Mouse (Mus musculus) heart, embryonic 11.5 days (tissue): ENCODE results near the gene Mamstr. TPM values are rescaled to one million over a fixed set of nuclear protein-coding genes. Genes with fewer than 3 reads are reported as not detected.

ENCODE experiments used
- ATAC-seq: fragments of 200-750 bp; cut with Nextera tagmentation; replicated peaks from 2 replicates; pipeline ENCODE4 v1.8.0; 2017; ENCODE audit warnings: moderate library complexity; ENCODE audit not compliant: insufficient number of reproducible peaks, low FRiP score, low TSS enrichment
- H3K27ac ChIP-seq: fragments of 300-500 bp; sonication (generic); 2 replicates; pipeline ENCODE4 v1.5.1; 2014; ENCODE audit warnings: mild to moderate bottlenecking, low read depth, low read length
- H3K27me3 ChIP-seq: fragments of 300-500 bp; sonication (generic); 2 replicates; pipeline ENCODE4 v1.6.1; 2014; ENCODE audit warnings: mild to moderate bottlenecking, low read length, mixed read lengths; ENCODE audit not compliant: control insufficient read depth, insufficient read depth
- H3K36me3 ChIP-seq: fragments of 300-500 bp; sonication (generic); 2 replicates; pipeline ENCODE4 v1.6.1; 2014; ENCODE audit warnings: mild to moderate bottlenecking, low read length, moderate library complexity, mixed read lengths; ENCODE audit not compliant: control insufficient read depth, insufficient read depth
- H3K4me1 ChIP-seq: fragments of 300-500 bp; sonication (generic); 2 replicates; pipeline ENCODE4 v1.6.1; 2014; ENCODE audit warnings: low read length; ENCODE audit not compliant: control insufficient read depth, insufficient read depth
- H3K4me2 ChIP-seq: fragments of 300-500 bp; sonication (generic); 2 replicates; pipeline ENCODE4 v1.6.1; 2014; ENCODE audit warnings: mild to moderate bottlenecking, moderate library complexity
- H3K4me3 ChIP-seq: fragments of 300-500 bp; sonication (generic); 2 replicates; pipeline ENCODE4 v1.5.1; 2014; ENCODE audit warnings: low read depth, low read length
- H3K9ac ChIP-seq: fragments of 300-500 bp; sonication (generic); 2 replicates; pipeline ENCODE4 v1.6.1; 2014; ENCODE audit warnings: mild to moderate bottlenecking, low read depth, low read length, moderate library complexity
- H3K9me3 ChIP-seq: fragments of 300-500 bp; sonication (generic); replicated peaks from 2 replicates; pipeline ENCODE4 v1.6.1; 2016; ENCODE audit warnings: low read length; ENCODE audit not compliant: control insufficient read depth
- WGBS: fragments of 180-500 bp; shearing (Covaris S2); extraction: QIAGEN DNeasy Blood & Tissue Kit; methylation state at CpG from one replicate; pipeline ENCODE4 v1.1.7; 2014; ENCODE audit not compliant: insufficient replicate concordance; 5-methylcytosine and 5-hydroxymethylcytosine counted together
- polyA plus RNA-seq: library from polyadenylated mRNA; unstranded; fragments of >200 nt; fragmentation: Nextera tagmentation; extraction: Ambion mirVana; gene quantifications from 2 replicates; pipeline ENCODE4 v1.2.1, GENCODE M21; 2014

Gene Mamstr
- polyA plus RNA-seq, 1 experiment from 2014 or later = 4.0 TPM

- WGBS = 36% methylated on average over 18 of the region's 18 CpGs
- H3K9me3 ChIP-seq = no peaks in the 10 kb centered on the region
- peaks cover 14% of the 10 kb centered on the region for H3K4me1 ChIP-seq
- H3K27me3 ChIP-seq = no peaks in the 10 kb centered on the region
- H3K9ac ChIP-seq = no peak overlapping the region
- H3K27ac ChIP-seq = no peak overlapping the region
- H3K4me3 ChIP-seq = no peak overlapping the region; the same call in 1 of the 2 replicates
- ATAC-seq = 0 out of 2 replicates have a peak, but pooled peaks have one; percentile 39
- peak overlapping the region; percentile 38 for H3K4me2 ChIP-seq
- H3K36me3 ChIP-seq = no peaks in the 10 kb centered on the region
Observed at GRCm38 (mm10) chr7:45598960-45599879, 40.6 kb upstream of the Mamstr start.

GRCm38 (mm10) chr7:45605704-45606289 is 34.0 kb upstream of the Mamstr start:
- Histone ChIP-seq H3K4me3 (no peak overlapping the region), H3K36me3 (no peaks in the 10 kb centered on the region), H3K9ac (no peak overlapping the region), H3K27me3 (no peaks in the 10 kb centered on the region), H3K9me3 (no peaks in the 10 kb centered on the region), H3K4me1 (no peaks in the 10 kb centered on the region), H3K27ac (no peak overlapping the region), H3K4me2 (no peak overlapping the region)
- ATAC-seq = no peak
- WGBS = 74% methylated on average over 9 of the region's 9 CpGs

GRCm38 (mm10) chr7:45609511-45609910 is 30.3 kb upstream of the Mamstr start:
- ATAC-seq = no peak
- H3K36me3 ChIP-seq = no peaks in the 10 kb centered on the region
- no peaks in the 10 kb centered on the region for H3K9me3 ChIP-seq
- H3K4me2 ChIP-seq = no peak overlapping the region
- H3K27me3 ChIP-seq = no peaks in the 10 kb centered on the region; the same call in 1 of the 2 replicates
- no peaks in the 10 kb centered on the region for H3K4me1 ChIP-seq
- 50% methylated on average over 1 of the region's 1 CpGs for WGBS
- H3K4me3 ChIP-seq = no peak overlapping the region
- no peak overlapping the region for H3K9ac ChIP-seq
- no peak overlapping the region for H3K27ac ChIP-seq

- no peak overlapping the region for H3K4me2 ChIP-seq
- H3K27ac ChIP-seq = no peak overlapping the region
- no peak overlapping the region for H3K9ac ChIP-seq
- H3K4me3 ChIP-seq = no peak overlapping the region
- WGBS = 22% methylated on average over 6 of the region's 6 CpGs
- H3K27me3 ChIP-seq = peaks cover 49% of the 10 kb centered on the region
- no peaks in the 10 kb centered on the region for H3K36me3 ChIP-seq
- ATAC-seq = no peak
- no peaks in the 10 kb centered on the region for H3K9me3 ChIP-seq
- H3K4me1 ChIP-seq = 0 out of 2 replicates have a peak, but pooled peaks cover 3% of the 10 kb centered on the region
Observed at GRCm38 (mm10) chr7:45616277-45616676, 23.5 kb upstream of the Mamstr start.

GRCm38 (mm10) chr7:45617042-45617695 is 22.6 kb upstream of the Mamstr start, which contains the start of gene Fut1:
Fut1 (plus strand) TSS chr7:45617289.
- H3K4me3 ChIP-seq = peak within 1 kb of the TSS; percentile 1; the same call in 1 of the 2 replicates
- peak within 1 kb of the TSS; percentile 9; the same call in 1 of the 2 replicates for H3K4me2 ChIP-seq
- H3K36me3 ChIP-seq = no peaks in the 10 kb centered on the region
- peaks cover 49% of the 10 kb centered on the region for H3K27me3 ChIP-seq
- H3K9me3 ChIP-seq = no peaks in the 10 kb centered on the region
- no peak within 1 kb of the TSS for H3K27ac ChIP-seq
- WGBS = 7% methylated on average over 31 of the region's 31 CpGs
- 0 out of 2 replicates have a peak, but pooled peaks cover 3% of the 10 kb centered on the region for H3K4me1 ChIP-seq
- H3K9ac ChIP-seq = no peak within 1 kb of the TSS
- ATAC-seq = no peak

- no peak overlapping the region for H3K4me2 ChIP-seq
- H3K36me3 ChIP-seq = no peaks in the 10 kb centered on the region
- ATAC-seq = no peak
- H3K4me3 ChIP-seq = no peak overlapping the region
- H3K27ac ChIP-seq = no peak overlapping the region
- no peaks in the 10 kb centered on the region; the same call in 1 of the 2 replicates for H3K9me3 ChIP-seq
- H3K4me1 ChIP-seq = 0 out of 2 replicates have a peak, but pooled peaks cover 3% of the 10 kb centered on the region
- H3K9ac ChIP-seq = no peak overlapping the region
- WGBS = 68% methylated on average over 5 of the region's 5 CpGs
- H3K27me3 ChIP-seq = peaks cover 49% of the 10 kb centered on the region
Observed at GRCm38 (mm10) chr7:45618316-45618715, 21.5 kb upstream of the Mamstr start.

GRCm38 (mm10) chr7:45619592-45619991 is 20.2 kb upstream of the Mamstr start:
- Histone ChIP-seq H3K9me3 (no peaks in the 10 kb centered on the region; the same call in 1 of the 2 replicates), H3K4me2 (no peak overlapping the region), H3K36me3 (no peaks in the 10 kb centered on the region), H3K9ac (no peak overlapping the region), H3K27ac (no peak overlapping the region), H3K27me3 (peaks cover 49% of the 10 kb centered on the region), H3K4me1 (0 out of 2 replicates have a peak, but pooled peaks cover 3% of the 10 kb centered on the region), H3K4me3 (no peak overlapping the region)
- 85% methylated on average over 5 of the region's 5 CpGs for WGBS
- ATAC-seq = no peak

GRCm38 (mm10) chr7:45621443-45621842 is 18.3 kb upstream of the Mamstr start, which contains the start of gene Izumo1:
Izumo1 (plus strand) TSS chr7:45621811.
- Histone ChIP-seq H3K4me3 (no peak within 1 kb of the TSS), H3K27me3 (peaks cover 37% of the 10 kb centered on the region), H3K27ac (no peak within 1 kb of the TSS), H3K9me3 (no peaks in the 10 kb centered on the region; the same call in 1 of the 2 replicates), H3K9ac (no peak within 1 kb of the TSS), H3K4me2 (peak within 1 kb of the TSS; percentile 40), H3K36me3 (no peaks in the 10 kb centered on the region), H3K4me1 (0 out of 2 replicates have a peak, but pooled peaks cover 3% of the 10 kb centered on the region)
- ATAC-seq = 0 out of 2 replicates have a peak, but pooled peaks have one; percentile 9
- WGBS = 20% methylated on average over 9 of the region's 9 CpGs
